Mouse (Mus musculus) frontal cortex, postnatal 14 days (tissue): ENCODE data around the gene Dcpp3.
"Not testable (repeated sequence)": the region's sequence is repeated elsewhere in the genome, so short reads cannot be mapped to it uniquely, and the experiment has no call there.

Experiments used
- DNase-seq, 2 experiments: peaks; one replicate each; pipeline ENCODE4 v3.0.0; 2022; ENCODE audit warnings: low spot score in 2 of 2

Dcpp3 gene

DNA sequence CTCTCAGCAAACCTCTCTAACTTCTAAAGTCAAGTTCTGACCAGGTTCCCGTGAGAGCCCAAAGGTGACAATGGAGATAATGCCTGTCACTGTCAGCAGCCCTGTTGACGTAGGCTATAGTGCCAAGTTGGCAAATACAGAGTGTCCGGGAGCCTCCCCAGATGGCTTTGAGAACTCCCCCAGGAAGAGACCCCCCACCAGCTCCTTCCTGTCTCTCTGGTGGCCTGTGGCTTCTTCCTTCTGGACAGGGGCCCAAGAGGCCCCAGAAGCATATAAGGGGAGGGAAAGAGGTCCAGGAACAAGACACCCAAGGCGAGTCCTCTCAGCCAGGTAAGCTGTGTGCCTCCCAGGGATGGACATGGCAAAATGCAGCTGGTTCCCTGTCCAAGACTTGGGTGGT, at the start of gene Dcpp3:
Gene Dcpp3, plus strand, starts transcription at position 301 of the 400 bp plus-strand sequence.
- not testable (repeated sequence) for DNase-seq

DNA sequence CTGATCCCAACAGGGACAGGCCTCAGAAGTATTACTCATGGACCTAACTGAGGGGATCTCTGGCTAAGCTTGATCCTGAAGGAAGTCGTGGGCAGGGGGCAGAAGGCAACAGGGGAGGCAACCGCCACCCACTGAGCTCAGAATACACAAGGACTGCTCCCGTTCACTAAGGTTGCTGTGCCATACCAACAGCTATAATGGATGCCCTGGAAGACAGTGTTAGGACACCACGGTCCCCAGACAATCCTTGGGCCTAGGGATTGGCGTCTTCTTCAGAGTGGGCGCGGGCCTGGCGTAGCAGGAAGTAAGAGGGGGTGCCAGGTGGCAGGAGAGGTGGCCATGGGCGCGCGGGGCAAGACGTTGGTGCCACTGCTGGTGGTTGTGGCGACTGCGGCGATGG, 49.5 kb upstream of the Dcpp3 start, which contains the start of gene Prss21:
Gene Prss21, plus strand, starts transcription at position 301 of the 400 bp plus-strand sequence.
- no peak for DNase-seq

DNA sequence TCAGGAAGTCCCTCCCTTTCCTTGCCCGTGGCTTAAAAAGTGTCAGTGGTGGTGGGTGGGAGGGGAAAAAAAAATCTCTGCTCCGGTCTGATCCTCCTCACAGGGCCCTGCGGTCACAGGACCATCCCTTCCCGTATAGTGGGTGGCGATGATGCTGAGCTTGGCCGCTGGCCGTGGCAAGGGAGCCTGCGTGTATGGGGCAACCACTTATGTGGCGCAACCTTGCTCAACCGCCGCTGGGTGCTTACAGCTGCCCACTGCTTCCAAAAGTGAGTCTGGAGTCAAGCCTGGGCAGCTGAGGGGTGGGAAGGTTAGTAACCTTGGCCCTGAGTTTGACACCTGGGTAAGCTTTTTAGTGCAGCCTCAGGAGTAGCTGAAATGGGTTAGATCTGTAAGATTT, 48.7 kb upstream of the Dcpp3 start:
- DNase-seq = no peak

DNA sequence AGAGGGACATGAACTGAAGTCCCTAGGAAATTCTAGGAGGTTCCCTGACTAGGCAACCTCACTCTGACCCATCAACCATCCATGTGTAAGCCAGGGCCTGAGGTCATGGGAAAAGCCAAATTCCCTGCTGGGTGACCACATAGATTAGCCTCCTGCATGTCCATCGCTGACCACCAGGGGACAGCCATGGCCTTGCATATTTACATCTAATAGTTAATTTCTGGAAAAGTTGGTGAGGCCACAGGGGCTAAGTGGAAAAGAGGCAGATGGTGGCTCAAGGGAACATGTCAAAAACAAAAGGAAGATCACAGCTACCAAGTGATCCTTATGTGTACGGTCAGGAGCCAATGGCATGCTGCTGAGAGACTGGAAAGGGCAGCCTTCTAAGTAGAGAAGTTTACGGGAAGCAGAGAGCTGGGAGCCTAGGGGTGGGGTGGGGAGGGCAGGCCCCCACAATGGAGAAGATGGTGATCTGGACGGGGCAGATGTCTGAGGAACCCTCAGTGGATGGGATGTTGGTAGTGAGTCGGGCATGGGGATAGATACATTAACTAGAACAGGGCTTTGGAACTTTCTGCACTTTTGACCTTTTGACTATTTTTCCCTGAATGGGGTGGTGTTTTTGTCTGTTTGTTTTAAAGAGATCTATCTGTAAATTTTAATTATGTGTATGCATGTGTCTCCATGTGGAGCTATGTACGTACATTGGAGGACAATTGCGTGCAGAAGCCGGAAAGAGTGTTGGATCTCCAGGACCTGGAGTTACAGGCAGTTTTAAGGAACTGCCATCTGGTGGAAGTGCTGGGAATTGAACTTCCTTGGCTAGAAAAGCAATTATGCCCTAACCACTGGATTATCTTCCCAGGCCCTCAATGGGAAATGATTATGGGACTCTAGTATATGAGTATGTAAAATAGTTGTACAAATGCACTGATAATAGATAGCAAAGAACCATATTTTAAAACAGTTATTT, 43.1 kb upstream of the Dcpp3 start:
- DNase-seq = peak in 1 of 2 experiments; percentile 27

DNA sequence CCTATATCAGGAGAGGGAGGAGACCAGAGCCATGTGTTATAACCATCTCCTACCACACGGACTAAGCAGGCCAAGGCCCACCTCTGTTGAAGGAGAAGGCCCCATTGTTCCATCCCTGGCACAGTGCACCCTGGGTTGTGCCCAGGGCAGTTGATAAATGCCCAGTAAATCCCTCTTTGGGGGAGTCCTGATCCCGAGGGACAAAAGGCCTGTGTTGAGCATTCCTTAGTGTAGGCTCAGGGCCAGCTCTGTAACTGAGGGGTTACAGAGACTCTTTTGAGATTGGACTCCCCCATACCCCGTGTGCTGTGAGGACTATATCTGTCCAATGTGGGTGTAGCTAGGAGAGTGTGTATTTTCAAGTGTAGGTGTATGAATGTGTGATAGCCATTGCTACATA, 40.5 kb upstream of the Dcpp3 start:
- DNase-seq = peak in 1 of 2 experiments; percentile 21

DNA sequence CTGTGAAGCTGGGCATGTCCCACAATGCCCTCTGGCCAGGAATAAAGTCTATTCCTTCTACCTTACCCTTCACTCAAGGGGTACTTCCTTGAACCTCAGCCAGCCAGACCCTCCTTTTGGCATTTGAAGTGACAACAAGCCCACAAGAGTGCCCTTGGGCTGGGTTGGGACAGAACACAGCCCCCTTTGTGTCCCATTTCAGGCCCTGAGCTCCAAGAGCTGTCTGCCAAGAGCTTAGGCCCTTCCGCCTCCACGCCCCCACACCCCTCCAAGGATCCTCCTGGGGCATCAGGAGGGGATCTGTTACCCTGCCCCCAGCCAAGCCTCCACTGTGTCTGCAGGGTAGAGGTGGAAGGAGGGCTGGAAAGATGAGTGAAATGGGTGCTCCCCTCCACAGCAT, 40.1 kb upstream of the Dcpp3 start:
- DNase-seq = no peak

DNA sequence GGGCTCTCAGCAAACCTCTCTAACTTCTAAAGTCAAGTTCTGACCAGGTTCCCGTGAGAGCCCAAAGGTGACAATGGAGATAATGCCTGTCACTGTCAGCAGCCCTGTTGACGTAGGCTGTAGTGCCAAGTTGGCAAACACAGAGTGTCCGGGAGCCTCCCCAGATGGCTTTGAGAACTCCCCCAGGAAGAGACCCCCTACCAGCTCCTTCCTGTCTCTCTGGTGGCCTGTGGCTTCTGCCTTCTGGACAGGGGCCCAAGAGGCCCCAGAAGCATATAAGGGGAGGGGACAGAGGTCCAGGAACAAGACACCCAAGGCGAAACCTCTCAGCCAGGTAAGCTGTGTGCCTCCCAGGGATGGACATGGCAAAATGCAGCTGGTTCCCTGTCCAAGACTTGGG, 36.7 kb upstream of the Dcpp3 start, which contains the start of the genes Dcpp1 and Dcpp2:
Gene Dcpp1, plus strand, starts transcription at position 301 of the 400 bp plus-strand sequence.
Gene Dcpp2, plus strand, starts transcription at position 305 of the 400 bp plus-strand sequence.
- DNase-seq = not testable (repeated sequence)

DNA sequence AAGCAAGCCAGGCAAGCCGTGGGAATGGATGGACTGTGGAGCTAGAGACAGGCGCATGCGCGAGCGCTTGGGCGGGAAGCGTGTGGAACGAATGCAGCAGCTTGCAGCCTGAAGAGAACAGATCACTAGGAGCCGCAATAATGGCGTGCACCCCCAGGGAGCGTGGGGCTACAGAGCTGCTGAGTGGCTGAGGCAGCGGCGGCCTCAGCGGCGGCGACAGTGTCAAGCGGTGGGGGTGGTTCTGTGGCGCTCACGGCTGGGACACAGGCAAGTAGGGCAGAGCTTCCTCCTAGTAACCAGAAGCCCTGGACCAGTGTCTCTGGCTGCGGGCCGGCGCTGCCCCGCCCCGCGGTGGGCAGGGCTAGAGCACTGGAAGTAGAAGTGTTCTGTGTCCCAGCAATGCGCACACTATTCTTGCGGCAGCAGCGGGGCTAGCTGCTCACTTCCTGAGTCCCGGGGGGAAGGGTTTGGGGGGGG, 7.3 kb downstream of the Dcpp3 start:
- DNase-seq = peak; percentile 77 to 83

DNA sequence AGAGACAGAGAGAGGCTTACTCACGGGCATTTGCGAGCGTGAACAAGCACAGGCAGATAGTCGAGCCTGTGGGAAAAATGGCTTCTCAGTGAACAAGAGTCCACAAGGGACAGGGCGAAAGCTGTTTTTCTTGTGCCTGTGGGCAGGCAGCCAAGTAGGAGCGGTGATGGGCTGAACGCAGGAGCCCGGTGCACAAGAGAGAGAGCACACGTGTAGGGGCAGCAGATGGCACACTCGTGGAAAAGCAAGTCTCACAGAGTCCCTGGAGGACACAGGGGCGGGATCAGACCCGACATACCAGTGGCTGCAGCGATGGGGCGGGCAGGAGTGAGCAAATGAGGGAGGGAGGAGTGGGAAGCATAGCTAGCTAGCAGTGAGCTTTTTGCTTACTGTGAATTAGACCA, 7.8 kb downstream of the Dcpp3 start:
- peak; percentile 45 to 52 for DNase-seq

DNA sequence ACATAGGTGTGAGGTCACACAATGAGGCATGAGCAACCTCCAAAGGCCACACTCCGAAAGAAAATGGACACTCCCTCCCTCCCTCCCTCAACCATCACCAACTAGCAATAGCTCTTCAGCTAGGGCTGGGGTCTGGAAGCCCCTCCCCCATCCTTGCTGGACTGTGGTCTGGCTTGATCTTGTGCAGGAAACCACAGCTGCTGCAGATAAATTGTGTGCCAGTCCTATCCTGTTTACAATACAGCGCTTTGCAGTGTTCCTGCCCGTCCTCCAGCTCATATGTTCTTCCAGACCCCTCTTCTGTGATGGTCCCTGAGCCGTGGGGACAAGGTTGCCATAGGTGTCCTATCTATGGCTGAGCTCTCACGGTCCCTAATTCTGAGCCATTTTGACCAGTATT, 13.9 kb downstream of the Dcpp3 start:
- no peak for DNase-seq

DNA sequence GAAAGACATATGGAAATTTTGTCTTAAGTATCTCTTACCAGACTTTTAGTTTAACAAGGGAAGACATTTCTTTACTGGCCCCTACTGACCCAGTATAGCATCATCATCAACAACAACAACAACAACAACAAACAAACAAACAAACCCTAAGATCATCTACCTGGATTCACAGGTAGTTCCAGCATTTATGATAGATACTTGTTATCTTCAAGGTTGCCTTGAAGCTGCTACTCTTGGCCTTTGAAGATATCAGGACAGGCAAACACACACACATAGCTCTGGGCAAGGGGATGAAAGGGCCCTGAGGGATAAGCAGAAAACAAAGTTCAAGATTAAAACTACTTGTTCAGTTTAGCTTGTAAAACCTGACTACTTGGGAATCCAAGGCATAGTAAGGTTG, 24.1 kb downstream of the Dcpp3 start, which contains the start of gene Sbp:
Gene Sbp, plus strand, starts transcription at position 301 of the 400 bp plus-strand sequence.
- DNase-seq = no peak

DNA sequence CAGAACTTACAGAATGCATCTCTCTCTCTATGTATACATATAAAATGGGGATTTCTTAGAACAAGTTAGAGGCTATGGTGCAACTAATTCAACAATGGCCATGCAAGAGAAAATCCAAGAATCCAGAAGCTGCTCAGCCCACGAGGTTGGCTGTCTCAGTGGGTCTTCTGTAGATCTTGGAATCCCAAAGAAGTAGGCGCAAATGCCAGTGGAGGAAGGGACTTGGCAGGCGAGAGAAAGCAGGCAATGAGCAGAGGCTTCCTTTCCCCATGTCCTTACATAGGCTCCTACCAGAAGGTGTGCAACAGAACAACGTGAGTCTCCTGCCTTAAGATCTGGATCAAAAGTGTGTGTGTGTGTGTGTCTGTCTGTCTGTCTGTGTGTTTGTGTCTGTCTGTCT, 30.2 kb downstream of the Dcpp3 start:
- not testable (repeated sequence) for DNase-seq

DNA sequence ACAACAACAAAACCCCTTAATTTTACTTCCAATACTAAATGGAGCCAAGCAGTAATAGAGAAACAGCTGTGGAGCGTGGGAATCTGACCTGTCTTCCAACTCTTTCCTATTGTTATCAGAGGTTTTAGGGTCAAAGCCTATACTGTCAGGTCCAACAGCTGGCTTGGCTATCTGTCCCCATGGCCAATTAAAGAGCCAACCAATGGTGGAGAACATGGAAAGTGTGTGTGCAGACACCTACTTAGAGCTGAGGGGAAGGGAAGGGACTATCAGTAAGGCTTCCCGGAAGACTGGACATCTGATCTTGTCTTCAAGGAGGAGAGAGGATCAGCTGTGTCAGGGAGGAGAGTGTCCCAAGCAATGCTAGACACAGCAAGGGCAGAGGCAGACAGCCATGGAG, 31.8 kb downstream of the Dcpp3 start:
- no peak for DNase-seq

DNA sequence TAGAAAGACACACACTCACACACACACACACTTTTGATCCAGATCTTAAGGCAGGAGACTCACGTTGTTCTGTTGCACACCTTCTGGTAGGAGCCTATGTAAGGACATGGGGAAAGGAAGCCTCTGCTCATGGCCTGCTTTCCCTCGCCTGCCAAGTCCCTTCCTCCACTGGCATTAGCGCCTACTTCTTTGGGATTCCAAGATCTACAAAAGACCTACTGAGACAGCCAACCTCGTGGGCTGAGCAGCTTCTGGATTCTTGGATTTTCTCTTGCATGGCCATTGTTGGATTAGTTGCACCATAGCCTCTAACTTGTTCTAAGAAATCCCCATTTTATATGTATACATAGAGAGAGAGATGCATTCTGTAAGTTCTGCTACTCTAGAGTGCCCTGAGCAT, 33.6 kb downstream of the Dcpp3 start:
- not testable (repeated sequence) for DNase-seq

DNA sequence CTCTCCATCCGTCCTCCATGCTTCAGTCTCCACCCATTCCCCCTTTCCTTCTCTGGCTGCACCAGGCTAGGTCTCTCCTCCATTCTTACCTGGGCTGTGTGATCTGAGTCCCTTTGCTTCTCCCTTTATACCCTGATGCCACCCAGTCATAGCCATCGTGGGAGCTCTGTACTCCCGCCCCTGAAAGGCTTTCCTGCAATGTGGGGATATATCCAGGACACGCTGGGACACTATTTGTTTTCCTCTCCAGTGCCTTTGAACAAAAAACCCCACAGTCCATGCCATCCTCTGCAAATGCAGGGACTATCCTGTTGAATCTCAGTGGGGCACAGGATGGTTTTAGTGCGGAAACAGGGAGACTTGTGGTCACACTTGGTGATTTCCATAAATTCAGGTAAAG, 37.9 kb downstream of the Dcpp3 start, which contains the start of gene Sbpl:
Gene Sbpl, minus strand, starts transcription at position 101 of the 400 bp plus-strand sequence.
- no peak for DNase-seq

DNA sequence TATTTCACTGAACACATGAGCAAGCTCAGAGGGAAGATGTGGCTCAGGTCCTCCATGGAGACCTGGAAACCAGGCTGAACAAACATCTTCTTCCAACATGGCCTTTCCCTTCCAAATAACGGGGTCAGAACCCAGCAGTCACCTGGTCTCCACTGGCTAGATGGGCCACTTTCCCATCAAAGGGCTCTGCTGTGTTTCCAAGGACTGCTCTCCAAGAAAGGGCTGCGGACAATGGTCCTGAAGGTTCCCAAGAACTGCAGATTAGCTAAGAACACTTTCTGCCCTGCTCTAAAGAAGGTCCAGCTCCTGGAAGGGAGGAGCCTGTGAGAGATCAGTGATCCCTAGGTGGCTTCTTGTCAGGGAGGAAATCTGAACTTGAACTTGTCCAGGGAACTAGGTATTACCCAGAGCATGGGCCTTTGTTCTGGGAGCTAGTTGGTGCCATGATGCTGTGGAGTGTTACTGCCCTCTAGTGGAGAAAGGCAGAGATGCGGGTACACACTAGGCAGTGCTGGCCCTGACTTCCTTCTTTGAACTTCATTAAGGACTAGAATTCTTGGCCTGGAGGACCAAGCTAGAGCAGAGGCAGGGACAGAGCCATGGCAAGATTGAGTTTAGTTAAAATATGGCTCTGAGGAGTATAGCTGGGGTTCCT, 43.0 kb downstream of the Dcpp3 start:
- peak; percentile 56 to 83 for DNase-seq

DNA sequence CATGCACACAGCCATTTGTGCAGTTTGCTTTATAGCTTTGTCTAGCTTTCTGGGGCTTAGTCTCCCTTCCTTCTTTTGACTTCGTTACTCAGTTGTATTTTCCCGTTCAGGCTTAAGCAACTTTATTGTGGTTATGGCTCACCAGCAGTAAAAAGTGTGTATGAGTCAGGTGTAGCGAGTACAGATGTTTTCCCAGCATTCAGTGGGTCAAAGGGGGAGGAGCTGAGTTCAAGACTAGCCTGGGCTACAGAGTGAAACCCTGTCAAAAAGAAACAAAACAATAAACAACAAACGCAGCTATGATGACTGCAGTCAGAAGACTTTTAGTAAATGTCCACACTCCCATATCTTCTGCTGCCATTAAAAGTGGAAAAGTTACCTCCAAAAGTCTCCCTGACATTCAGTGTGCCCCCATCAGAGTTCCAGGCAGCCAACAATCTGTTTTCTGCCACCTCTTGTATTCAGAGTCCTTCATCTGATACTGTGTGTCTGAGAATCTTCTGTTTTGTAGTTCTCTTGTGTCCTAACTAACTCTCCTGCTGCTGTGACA, 44.4 kb downstream of the Dcpp3 start:
- DNase-seq = no peak

DNA sequence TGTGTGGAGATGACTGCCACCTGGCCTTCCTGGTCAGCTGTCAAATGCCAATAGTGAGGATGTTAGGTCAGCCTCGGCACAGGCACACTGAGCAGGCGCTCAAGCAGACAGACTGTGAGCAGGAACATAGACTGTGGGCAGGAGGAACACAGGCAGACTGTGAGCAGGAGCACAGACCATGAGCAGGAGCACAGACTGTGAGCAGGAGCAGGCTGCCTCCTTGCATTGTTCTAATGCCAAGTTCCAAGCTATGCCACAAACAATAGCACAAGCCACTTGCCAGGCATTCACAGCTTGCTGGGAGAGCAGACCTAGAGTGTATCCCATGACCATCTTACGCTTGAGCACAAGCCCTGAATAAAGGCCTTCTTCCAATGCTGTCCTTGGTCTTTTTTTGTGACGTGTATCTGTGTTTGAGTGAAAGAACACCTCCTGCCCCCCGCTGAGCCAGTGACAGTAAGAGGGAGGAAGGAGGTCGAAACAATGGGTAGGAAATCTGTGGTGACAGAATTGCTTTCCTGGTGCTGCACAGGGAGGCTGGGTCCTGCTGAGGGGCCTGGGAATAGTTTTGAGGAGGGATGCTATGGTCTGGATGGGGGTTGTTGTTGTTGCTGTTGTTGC, 48.7 kb downstream of the Dcpp3 start:
- DNase-seq = no peak

DNA sequence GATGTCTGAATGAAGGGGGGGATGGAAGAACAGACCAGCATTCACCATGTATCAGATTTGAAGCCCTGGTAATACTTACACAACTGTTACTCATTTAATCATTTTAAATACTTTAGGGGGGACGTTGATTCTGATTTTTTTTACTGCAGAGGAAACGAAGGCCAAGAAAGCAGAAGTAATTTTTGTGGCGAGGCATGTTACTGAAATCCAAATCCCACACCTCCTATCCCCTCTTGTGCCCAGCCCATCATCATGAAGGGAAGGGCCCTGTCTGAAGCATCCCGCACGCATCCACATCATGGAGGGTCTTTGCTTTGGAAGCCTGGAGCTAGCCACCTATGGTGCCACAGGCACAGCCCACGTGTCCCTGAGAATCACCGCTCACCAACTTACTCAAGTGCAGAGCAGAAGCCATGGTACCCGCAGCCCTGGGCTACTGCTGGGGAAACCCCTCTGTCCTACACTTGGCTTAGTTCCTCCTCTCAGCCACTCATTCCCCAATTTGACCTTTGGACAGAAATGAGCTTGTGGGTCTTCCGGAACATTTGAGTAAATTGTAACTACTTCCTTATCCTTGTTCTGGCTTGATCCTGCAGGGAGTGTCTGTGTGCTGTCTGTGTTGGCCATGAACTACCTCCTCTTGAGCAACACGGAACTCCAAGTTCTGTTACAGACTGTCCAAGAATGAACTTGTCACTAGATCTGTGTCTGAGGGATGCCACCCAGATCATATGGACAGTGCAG, 49.6 kb downstream of the Dcpp3 start:
- no peak for DNase-seq

DNA sequence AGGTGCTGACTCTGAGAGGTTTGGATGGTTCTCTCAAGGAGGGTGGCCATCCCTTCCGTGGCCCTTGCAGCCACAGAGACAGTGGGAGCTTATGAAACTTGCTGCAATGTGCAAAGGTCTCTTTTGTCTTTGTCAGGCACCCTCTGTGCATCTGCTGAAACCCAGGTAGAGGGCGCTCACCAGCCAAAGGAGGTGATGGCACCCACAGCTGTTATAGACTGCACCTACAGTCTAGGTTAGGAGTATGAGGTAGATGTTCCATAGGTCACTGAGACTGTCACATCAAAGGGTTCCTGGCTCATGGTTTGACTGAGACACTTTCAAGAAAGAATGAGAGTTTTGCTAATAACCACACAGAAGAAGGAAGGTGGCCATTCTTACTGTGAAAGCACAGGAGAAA, 51.5 kb downstream of the Dcpp3 start:
- DNase-seq = no peak
